Mouse (Mus musculus) kidney, embryonic 15.5 days (tissue): ENCODE results near the gene Fcrl6. TPM values are rescaled to one million over a fixed set of nuclear protein-coding genes. Genes with fewer than 3 reads are reported as not detected.

Experiments
- ATAC-seq: fragments of 200-750 bp; cut with Nextera tagmentation; replicated peaks from 2 replicates; pipeline ENCODE4 v1.8.0; 2017; ENCODE audit warnings: moderate TSS enrichment; ENCODE audit not compliant: low FRiP score
- H3K27ac ChIP-seq: fragments of 300-500 bp; sonication (generic); 2 replicates; pipeline ENCODE4 v1.5.1; 2015; ENCODE audit warnings: mild to moderate bottlenecking, inconsistent platforms
- H3K27me3 ChIP-seq: fragments of 300-500 bp; sonication (generic); 2 replicates; pipeline ENCODE4 v1.6.1; 2015; ENCODE audit warnings: inconsistent platforms
- H3K36me3 ChIP-seq: fragments of 300-500 bp; sonication (generic); 2 replicates; pipeline ENCODE4 v1.6.1; 2015; ENCODE audit warnings: inconsistent platforms
- H3K4me1 ChIP-seq: fragments of 300-500 bp; sonication (generic); 2 replicates; pipeline ENCODE4 v1.6.1; 2015; ENCODE audit warnings: inconsistent platforms
- H3K4me2 ChIP-seq: fragments of 300-500 bp; sonication (generic); 2 replicates; pipeline ENCODE4 v1.6.1; 2015; ENCODE audit warnings: moderate library complexity, mild to moderate bottlenecking, inconsistent platforms
- H3K4me3 ChIP-seq: fragments of 300-500 bp; sonication (generic); replicated peaks from 2 replicates; pipeline ENCODE4 v1.5.1; 2015; ENCODE audit warnings: mild to moderate bottlenecking, inconsistent platforms
- H3K9ac ChIP-seq: fragments of 300-500 bp; sonication (generic); 2 replicates; pipeline ENCODE4 v1.6.1; 2015; ENCODE audit warnings: mild to moderate bottlenecking, inconsistent platforms
- H3K9me3 ChIP-seq: fragments of 300-500 bp; sonication (generic); replicated peaks from 2 replicates; pipeline ENCODE4 v1.6.1; 2016; ENCODE audit warnings: inconsistent platforms
- WGBS: fragments of 180-500 bp; shearing (Covaris S2); methylation state at CpG from one replicate; pipeline ENCODE4 v1.1.7; 2015; ENCODE audit warnings: mixed read lengths; 5-methylcytosine and 5-hydroxymethylcytosine counted together
- polyA plus RNA-seq: library from polyadenylated mRNA; unstranded; fragments of >200 nt; fragmentation: Nextera tagmentation; extraction: Ambion mirVana; gene quantifications from 2 replicates; pipeline ENCODE4 v1.2.1, GENCODE M21; 2015

The Fcrl6 gene
- polyA plus RNA-seq, 1 experiment from 2014 or later = not detected

- peaks cover 36% of the 10 kb centered on the region for H3K27me3 ChIP-seq
- H3K4me2 ChIP-seq = peak overlapping the region; percentile 99
- H3K36me3 ChIP-seq = no peaks in the 10 kb centered on the region
- no peak for ATAC-seq
- H3K9ac ChIP-seq = peak overlapping the region; percentile 59; the same call in 1 of the 2 replicates
- peaks cover 20% of the 10 kb centered on the region for H3K4me1 ChIP-seq
- no peaks in the 10 kb centered on the region for H3K9me3 ChIP-seq
- 1% methylated on average over 10 of the region's 10 CpGs for WGBS
- peak overlapping the region; percentile 24; the same call in 1 of the 2 replicates for H3K27ac ChIP-seq
- peak overlapping the region; percentile 66 for H3K4me3 ChIP-seq
Measured at GRCm38 (mm10) chr1:172563465-172563828, 38.9 kb downstream of the Fcrl6 start.

DNA sequence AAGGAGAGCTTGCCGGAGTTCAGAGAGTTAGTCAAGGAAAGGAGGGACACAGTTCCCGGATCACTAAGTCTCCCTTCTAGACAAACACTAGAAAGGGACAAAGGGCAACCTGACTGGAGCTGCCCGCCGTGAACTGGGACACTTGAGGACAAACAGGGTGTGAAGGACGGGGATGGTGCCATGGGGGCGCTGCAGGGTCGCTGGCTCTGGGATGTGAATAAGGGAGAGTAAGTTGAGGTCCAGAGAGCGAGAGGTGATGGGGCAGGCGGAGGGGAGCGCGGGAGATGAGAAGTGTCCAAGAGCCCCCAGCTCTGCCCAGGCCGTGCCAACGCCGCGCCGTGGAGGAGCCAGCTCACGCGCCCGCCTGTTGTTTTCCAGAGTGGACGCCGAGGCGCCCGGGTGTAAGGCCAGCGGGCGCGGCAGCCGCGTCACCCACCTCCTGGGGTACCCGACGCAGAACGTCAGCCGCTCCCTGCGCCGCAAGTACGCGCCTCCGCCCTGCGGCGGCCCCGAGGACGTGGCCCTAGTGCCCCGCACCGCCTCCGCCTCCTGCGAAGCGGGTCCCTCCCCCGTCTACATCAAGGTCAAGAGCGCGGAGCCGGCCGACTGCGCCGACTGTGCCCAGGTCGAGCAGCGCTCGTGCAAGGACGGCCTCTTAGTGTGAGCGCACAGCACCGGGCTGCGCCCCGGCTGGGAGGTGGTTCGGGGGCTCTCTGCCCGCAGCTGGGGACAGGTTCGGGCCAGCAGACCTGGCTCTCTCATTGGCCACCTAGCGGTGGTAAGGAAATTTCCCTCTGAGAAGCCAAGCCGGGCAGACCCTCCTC is 39.5 kb downstream of the Fcrl6 start:
- Histone ChIP-seq H3K36me3 (no peaks in the 10 kb centered on the region), H3K4me1 (peaks cover 20% of the 10 kb centered on the region), H3K27ac (peak overlapping the region; percentile 24), H3K4me3 (peak overlapping the region; percentile 66), H3K4me2 (peak overlapping the region; percentile 99), H3K9ac (peak overlapping the region; percentile 59), H3K27me3 (peaks cover 36% of the 10 kb centered on the region), H3K9me3 (no peaks in the 10 kb centered on the region)
- under 1% methylated on average over 66 of the region's 66 CpGs for WGBS
- ATAC-seq = peak; percentile 90

DNA sequence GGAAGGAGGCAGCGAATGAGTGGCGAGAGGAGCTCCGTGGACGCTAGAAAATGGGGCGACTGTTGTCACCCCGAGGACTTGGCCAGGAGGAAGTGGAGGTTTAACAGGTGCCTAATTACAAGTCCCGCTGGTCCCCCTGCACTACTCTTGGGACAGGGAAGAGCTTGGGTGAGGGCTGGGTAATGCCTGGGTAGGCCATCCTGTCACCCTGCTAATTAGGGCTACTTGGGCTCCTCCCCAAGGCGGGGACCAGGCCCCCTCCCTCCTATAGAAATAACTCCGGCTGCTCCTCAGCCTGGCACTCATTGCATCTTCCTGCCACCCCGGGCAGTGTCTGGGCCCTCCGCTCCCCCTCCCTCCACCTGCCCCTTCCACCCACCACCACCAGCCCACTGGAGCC is 46.7 kb downstream of the Fcrl6 start, which contains the start of gene Vsig8:
Vsig8 (plus strand) TSS at position 301 of the 400 bp plus-strand sequence.
- no peaks in the 10 kb centered on the region for H3K9me3 ChIP-seq
- no peak for ATAC-seq
- H3K4me1 ChIP-seq = peaks cover 39% of the 10 kb centered on the region
- peaks cover 28% of the 10 kb centered on the region for H3K27me3 ChIP-seq
- no peak within 1 kb of the TSS for H3K4me2 ChIP-seq
- WGBS = 71% methylated on average over 11 of the region's 11 CpGs
- H3K36me3 ChIP-seq = no peaks in the 10 kb centered on the region
- H3K9ac ChIP-seq = no peak within 1 kb of the TSS
- no peak within 1 kb of the TSS for H3K4me3 ChIP-seq
- H3K27ac ChIP-seq = no peak within 1 kb of the TSS

DNA sequence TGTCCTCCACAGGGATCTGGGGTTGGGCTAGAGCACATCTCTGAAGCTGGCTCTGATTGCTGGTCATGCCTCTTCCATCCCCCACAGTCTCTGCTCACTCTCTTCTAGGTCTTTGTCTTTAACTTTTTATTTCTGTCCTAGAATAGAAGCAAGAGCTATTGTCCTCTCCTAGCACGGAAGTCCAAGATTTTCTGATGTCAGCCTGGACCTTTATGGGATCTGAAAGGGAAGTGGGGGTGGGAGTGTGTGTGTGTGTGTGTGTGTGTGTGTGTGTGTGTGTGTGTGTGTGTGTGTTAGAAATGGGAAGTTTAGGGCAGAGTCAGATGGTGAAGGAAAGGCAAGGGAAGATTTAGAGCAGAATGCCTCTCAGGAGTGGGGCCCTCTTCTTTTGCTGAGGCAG is 49.7 kb downstream of the Fcrl6 start:
- H3K27me3 ChIP-seq = peaks cover 19% of the 10 kb centered on the region; the same call in 1 of the 2 replicates
- no peak for ATAC-seq
- H3K36me3 ChIP-seq = no peaks in the 10 kb centered on the region
- H3K4me1 ChIP-seq = peaks cover 59% of the 10 kb centered on the region
- no peak overlapping the region for H3K4me3 ChIP-seq
- H3K27ac ChIP-seq = peak overlapping the region; percentile 49; the same call in 1 of the 2 replicates
- WGBS = 53% methylated on average over 1 of the region's 1 CpGs
- H3K9me3 ChIP-seq = no peaks in the 10 kb centered on the region
- H3K9ac ChIP-seq = no peak overlapping the region
- H3K4me2 ChIP-seq = no peak overlapping the region

GRCm38 (mm10) chr1:172551009-172551408 is 51.3 kb downstream of the Fcrl6 start:
- ATAC-seq = no peak
- peak overlapping the region; percentile 71 for H3K4me2 ChIP-seq
- 0 out of 2 replicates have a peak overlapping the region, but pooled peaks have one; percentile 6 for H3K27ac ChIP-seq

DNA sequence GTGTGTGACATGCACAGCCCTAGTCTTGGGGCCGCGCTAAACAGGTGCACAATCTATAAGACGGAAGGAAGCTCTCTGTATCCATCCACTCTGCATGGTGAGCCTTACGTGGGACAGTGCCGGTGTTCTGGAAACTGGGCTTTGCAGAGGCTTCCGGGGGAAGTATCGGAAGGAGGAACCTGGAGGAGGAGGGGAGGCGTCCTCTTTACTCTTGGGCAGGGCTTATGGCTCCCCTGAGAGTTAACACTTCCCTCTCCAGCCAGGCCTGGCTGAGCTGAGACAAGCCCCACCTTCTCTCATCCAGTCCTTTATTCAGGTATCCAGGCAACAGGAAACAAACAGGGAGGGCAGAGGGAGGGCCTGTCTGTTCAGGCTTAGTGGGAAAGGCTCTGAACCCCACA is 51.8 kb downstream of the Fcrl6 start:
- H3K4me2 ChIP-seq = peak overlapping the region; percentile 71
- H3K27ac ChIP-seq = 0 out of 2 replicates have a peak overlapping the region, but pooled peaks have one; percentile 6
- peaks cover 54% of the 10 kb centered on the region for H3K4me1 ChIP-seq
- no peaks in the 10 kb centered on the region for H3K36me3 ChIP-seq
- peak; percentile 92 for ATAC-seq
- 1% methylated on average over 8 of the region's 8 CpGs for WGBS
- no peaks in the 10 kb centered on the region for H3K9me3 ChIP-seq
- peak overlapping the region; percentile 33; the same call in 1 of the 2 replicates for H3K9ac ChIP-seq
- peak overlapping the region; percentile 52 for H3K4me3 ChIP-seq
- H3K27me3 ChIP-seq = peaks cover 10% of the 10 kb centered on the region; the same call in 1 of the 2 replicates

More at GRCm38 (mm10) chr1:172551009-172551408, 51.3 kb downstream of the Fcrl6 start:
- Histone ChIP-seq H3K27me3 (peaks cover 12% of the 10 kb centered on the region; the same call in 1 of the 2 replicates), H3K4me3 (peak overlapping the region; percentile 52), H3K9me3 (no peaks in the 10 kb centered on the region), H3K4me1 (peaks cover 58% of the 10 kb centered on the region), H3K9ac (no peak overlapping the region), H3K36me3 (no peaks in the 10 kb centered on the region)
- 42% methylated on average over 7 of the region's 7 CpGs for WGBS

- ATAC-seq = no peak
- 6% methylated on average over 8 of the region's 8 CpGs for WGBS
- H3K4me3 ChIP-seq = peak overlapping the region; percentile 52
- H3K36me3 ChIP-seq = no peaks in the 10 kb centered on the region
- 0 out of 2 replicates have a peak overlapping the region, but pooled peaks have one; percentile 33 for H3K9ac ChIP-seq
- no peaks in the 10 kb centered on the region for H3K9me3 ChIP-seq
- H3K27me3 ChIP-seq = peaks cover 10% of the 10 kb centered on the region; the same call in 1 of the 2 replicates
- H3K27ac ChIP-seq = no peak overlapping the region
- peak overlapping the region; percentile 71 for H3K4me2 ChIP-seq
- peaks cover 45% of the 10 kb centered on the region for H3K4me1 ChIP-seq
Measured at GRCm38 (mm10) chr1:172549717-172550116, 52.6 kb downstream of the Fcrl6 start.

DNA sequence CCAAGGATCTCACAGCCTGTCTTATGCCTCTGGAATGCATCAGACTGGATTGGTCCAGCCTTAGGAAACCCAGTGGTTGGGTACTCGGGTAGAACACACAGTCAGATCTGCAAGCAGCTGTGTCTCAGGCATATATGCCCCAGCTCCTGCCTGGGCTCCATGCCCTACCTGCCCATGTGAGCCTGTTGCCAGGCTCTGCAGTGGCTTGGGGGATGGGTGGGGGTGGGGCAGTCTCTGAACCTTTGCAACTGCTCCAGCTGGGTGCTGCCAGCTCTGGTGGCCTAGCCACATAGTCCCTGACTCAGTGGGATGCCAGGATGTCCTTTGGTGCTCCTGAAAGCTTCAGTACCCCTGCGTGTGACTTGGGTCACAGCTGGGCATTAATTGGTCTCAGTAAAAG is 53.0 kb downstream of the Fcrl6 start:
- H3K27me3 ChIP-seq = peaks cover 10% of the 10 kb centered on the region; the same call in 1 of the 2 replicates
- H3K4me3 ChIP-seq = peak overlapping the region; percentile 52
- H3K36me3 ChIP-seq = no peaks in the 10 kb centered on the region
- H3K9ac ChIP-seq = no peak overlapping the region
- H3K27ac ChIP-seq = no peak overlapping the region
- peaks cover 41% of the 10 kb centered on the region for H3K4me1 ChIP-seq
- ATAC-seq = no peak
- WGBS = 21% methylated on average over 2 of the region's 2 CpGs
- peak overlapping the region; percentile 71 for H3K4me2 ChIP-seq
- H3K9me3 ChIP-seq = no peaks in the 10 kb centered on the region

GRCm38 (mm10) chr1:172548501-172548900 is 53.9 kb downstream of the Fcrl6 start:
- 43% methylated on average over 7 of the region's 7 CpGs for WGBS
- no peak overlapping the region for H3K4me3 ChIP-seq
- ATAC-seq = no peak
- no peak overlapping the region for H3K27ac ChIP-seq
- no peaks in the 10 kb centered on the region for H3K9me3 ChIP-seq
- H3K4me2 ChIP-seq = no peak overlapping the region
- no peaks in the 10 kb centered on the region for H3K36me3 ChIP-seq
- H3K9ac ChIP-seq = no peak overlapping the region
- H3K4me1 ChIP-seq = peaks cover 37% of the 10 kb centered on the region
- peaks cover 10% of the 10 kb centered on the region; the same call in 1 of the 2 replicates for H3K27me3 ChIP-seq

Other genes with a start within 250 kb of the Fcrl6 start
- 7.6 and 7.9 TPM in 2 replicates for gene Pigm, start 226.0 kb downstream of the Fcrl6 start, polyA plus RNA-seq
- gene Slamf9, start 127.2 kb downstream of the Fcrl6 start, polyA plus RNA-seq = 0.73 and 1.1 TPM in 2 replicates
- 45.0 and 46.0 TPM in 2 replicates for gene Igsf9, start 120.8 kb downstream of the Fcrl6 start, polyA plus RNA-seq
- gene Tagln2, start 102.5 kb downstream of the Fcrl6 start, polyA plus RNA-seq = 246 and 251 TPM in 2 replicates
- gene Cfap45, start 81.8 kb downstream of the Fcrl6 start, polyA plus RNA-seq = 1.4 and 2.2 TPM in 2 replicates
- 0.57 and 0.59 TPM in 2 replicates for gene Vsig8, start 46.6 kb downstream of the Fcrl6 start, polyA plus RNA-seq
- gene Slamf8, start 12.0 kb downstream of the Fcrl6 start, polyA plus RNA-seq = 0.10 and 0.17 TPM in 2 replicates
- 15.4 and 17.2 TPM in 2 replicates for gene Dusp23, start 30.4 kb upstream of the Fcrl6 start, polyA plus RNA-seq
- 0.82 and 1.0 TPM in 2 replicates for gene Crp, start 95.5 kb upstream of the Fcrl6 start, polyA plus RNA-seq